Mouse (Mus musculus) heart, adult 2 months (tissue): Measurements from ENCODE around the gene Tuba1b. TPM values are rescaled to one million over a fixed set of nuclear protein-coding genes. Genes with fewer than 3 reads are reported as not detected.

Source experiments
- DNase-seq, 2 experiments: peaks; one replicate each; pipeline ENCODE4 v3.0.0; 2021
- H3K27ac ChIP-seq: fragments of 200-600 bp; 2 replicates; pipeline ENCODE4 v1.8.1; 2022
- H3K27me3 ChIP-seq: fragments of 200-500 bp; 2 replicates; pipeline ENCODE4 v1.6.1; 2012; ENCODE audit warnings: mild to moderate bottlenecking, low read length, inconsistent platforms, mixed read lengths; ENCODE audit not compliant: control insufficient read depth, insufficient read depth
- H3K36me3 ChIP-seq: fragments of 200-500 bp; 2 replicates; pipeline ENCODE4 v1.6.1; 2012; ENCODE audit warnings: low read length, inconsistent platforms; ENCODE audit not compliant: control insufficient read depth, insufficient read depth
- H3K4me1 ChIP-seq: fragments of 200-500 bp; 2 replicates; pipeline ENCODE4 v1.6.1; 2011; ENCODE audit warnings: low read length; ENCODE audit not compliant: control insufficient read depth, insufficient read depth
- H3K4me3 ChIP-seq: fragments of 200-600 bp; 2 replicates; pipeline ENCODE4 v1.8.1; 2022
- H3K79me2 ChIP-seq: fragments of 200-500 bp; replicated peaks from 2 replicates; pipeline ENCODE4 v1.6.1; 2012; ENCODE audit warnings: mild to moderate bottlenecking, inconsistent platforms, low read length, moderate library complexity, mixed read lengths; ENCODE audit not compliant: control insufficient read depth, insufficient read depth
- H3K9ac ChIP-seq: fragments of 200-500 bp; 2 replicates; pipeline ENCODE4 v1.6.1; 2012; ENCODE audit warnings: low read depth, mild to moderate bottlenecking, control low read depth, inconsistent platforms, low read length, mixed read lengths
- CTCF ChIP-seq: fragments of 200-600 bp; IDR thresholded peaks from 2 replicates; pipeline ENCODE4 v1.8.1; 2022; ENCODE audit warnings: antibody characterized with exemption, mild to moderate bottlenecking, moderate library complexity
- EP300 ChIP-seq: fragments of 200-500 bp; IDR thresholded peaks from 2 replicates; pipeline ENCODE4 v1.6.1; 2011; ENCODE audit warnings: low read depth, low read length, control low read depth; ENCODE audit not compliant: insufficient read depth
- POLR2A ChIP-seq: fragments of 200-500 bp; IDR thresholded peaks from 2 replicates; pipeline ENCODE4 v1.6.1; 2011; ENCODE audit warnings: mild to moderate bottlenecking, low read depth, low read length, control low read depth; ENCODE audit not compliant: insufficient read depth
- WGBS: fragments of 180-500 bp; shearing (Covaris S2); methylation state at CpG from one replicate; pipeline ENCODE4 v1.1.7; 2018; 5-methylcytosine and 5-hydroxymethylcytosine counted together
- intact Hi-C: fragments of 180-260 bp; cut with DNase I; formaldehyde crosslinking; loops from one replicate; pipeline ENCODE4 v1.15.1; 2025
- polyA plus RNA-seq: library from polyadenylated mRNA; depleted of rRNA; stranded (reverse); fragments of >200 nt; gene quantifications from 2 replicates; pipeline ENCODE4 v1.2.3, GENCODE M21; 2012
- total RNA-seq, 2 experiments: library from RNA; stranded (reverse); gene quantifications; 2 replicates each; pipeline ENCODE4 v1.2.3; 2021

Tuba1b gene
- total and polyA plus RNA-seq, 3 experiments, result 129 to 534 (median 144) TPM

DNA sequence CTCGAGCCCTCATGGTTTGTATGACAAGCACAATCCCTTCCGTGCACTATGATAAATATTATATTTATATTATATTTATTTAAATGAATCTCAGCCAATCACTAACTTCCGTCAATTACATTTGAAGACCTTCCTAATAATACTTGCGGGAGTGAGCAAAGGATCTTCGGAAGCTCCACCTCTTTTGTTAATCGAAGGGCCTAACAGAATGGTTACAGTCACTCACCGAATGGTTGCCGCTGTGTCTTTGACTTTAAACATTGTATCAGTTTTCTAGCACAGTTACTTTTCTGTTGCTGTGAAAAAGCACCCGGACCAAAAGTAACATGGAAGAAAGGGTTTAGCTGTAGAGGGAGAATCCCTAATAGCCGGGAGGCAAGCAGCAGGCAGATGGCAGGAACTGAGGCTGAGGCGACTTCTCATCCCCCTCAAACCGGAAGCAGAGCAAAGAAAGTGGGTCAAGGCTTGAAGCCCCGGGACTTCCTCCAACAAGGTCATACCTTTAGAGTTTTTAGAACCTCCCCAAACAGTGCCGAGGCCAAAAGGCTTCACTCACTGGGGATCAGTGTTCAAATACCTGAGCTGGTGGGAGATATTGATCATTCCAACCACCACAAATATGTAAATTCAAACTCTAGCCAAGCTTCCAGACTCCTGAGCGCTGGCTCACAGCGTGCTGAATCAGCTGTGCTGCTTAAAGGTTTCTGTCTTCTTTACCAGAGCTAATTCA, 35.2 kb upstream of the Tuba1b start:
- Histone ChIP-seq H3K4me3 (no peak overlapping the region), H3K36me3 (no peaks in the 10 kb centered on the region; the same call in 1 of the 2 replicates), H3K27ac (peak overlapping the region; percentile 38), H3K4me1 (peaks cover 7% of the 10 kb centered on the region), H3K9ac (no peak overlapping the region), H3K27me3 (no peaks in the 10 kb centered on the region), H3K79me2 (no peaks in the 10 kb centered on the region)
- WGBS, result 43% methylated on average over 16 of the region's 16 CpGs
- TF ChIP-seq POLR2A, result no peak
- no peak for TF ChIP-seq EP300
- intact Hi-C loops, result no loop called here
- peak in 1 of 2 experiments; percentile 30 for DNase-seq

DNA sequence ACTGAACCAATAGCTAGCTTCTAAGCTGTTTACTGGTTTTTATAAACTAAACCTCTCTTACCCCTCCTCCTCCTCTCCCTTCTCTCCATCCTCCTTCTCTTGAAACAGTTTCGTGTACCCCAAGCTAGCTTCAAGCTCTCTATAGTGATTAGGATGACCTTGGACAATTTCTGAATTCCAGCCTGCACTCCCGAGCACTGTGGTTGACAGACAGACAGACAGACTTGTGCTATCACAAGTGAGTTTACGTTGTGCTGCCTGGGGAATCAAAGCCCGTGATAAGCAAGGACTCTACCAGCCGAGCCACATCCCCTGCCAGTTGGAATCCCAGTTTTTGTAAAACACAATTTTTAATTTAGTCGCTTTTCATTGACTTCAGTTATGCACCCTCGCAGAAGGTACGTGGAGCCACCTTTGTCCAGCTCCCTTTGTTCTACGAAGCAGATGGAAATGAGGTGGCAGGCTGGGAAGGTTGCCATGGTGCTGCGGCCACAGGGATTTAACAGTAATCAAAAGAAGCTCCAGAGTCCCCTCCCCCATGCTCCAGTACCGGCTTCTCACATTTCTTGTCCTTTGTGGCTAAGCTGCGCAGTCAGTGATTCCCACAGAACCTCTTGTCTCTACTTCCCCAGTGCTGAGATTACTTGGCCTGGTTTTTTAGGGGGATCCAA, 34.5 kb upstream of the Tuba1b start:
- no peaks in the 10 kb centered on the region for H3K79me2 ChIP-seq
- H3K27me3 ChIP-seq, result no peaks in the 10 kb centered on the region
- WGBS, result 34% methylated on average over 12 of the region's 12 CpGs
- H3K4me3 ChIP-seq, result no peak overlapping the region
- peaks cover 7% of the 10 kb centered on the region for H3K4me1 ChIP-seq
- TF ChIP-seq POLR2A (no peak), CTCF (no peak), EP300 (no peak)
- H3K9ac ChIP-seq, result no peak overlapping the region
- H3K27ac ChIP-seq, result no peak overlapping the region; the same call in 1 of the 2 replicates
- intact Hi-C loops, result no loop called here
- DNase-seq, result peak; percentile 25 to 30
- H3K36me3 ChIP-seq, result no peaks in the 10 kb centered on the region; the same call in 1 of the 2 replicates

DNA sequence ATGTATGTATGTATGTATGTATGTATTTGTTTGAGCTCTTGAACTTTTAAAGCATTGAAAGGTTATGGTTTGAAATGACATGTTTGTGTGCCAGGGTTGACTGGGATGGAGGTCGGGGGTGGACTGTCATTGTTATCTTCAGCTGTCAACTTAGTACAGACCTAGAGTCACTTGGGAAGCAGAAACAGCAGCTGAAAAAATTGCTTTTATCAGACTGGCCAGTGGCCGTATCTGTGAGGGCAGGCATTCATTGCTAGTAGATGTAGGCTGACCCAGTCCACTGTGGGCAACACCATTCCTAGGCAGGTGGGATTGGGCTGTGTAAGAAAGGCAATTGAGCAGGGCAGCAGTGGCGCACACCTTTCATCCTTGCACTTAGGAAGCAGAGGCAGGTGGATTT, 25.2 kb upstream of the Tuba1b start:
- H3K9ac ChIP-seq, result no peak overlapping the region
- H3K4me1 ChIP-seq, result no peaks in the 10 kb centered on the region
- no peak overlapping the region for H3K27ac ChIP-seq
- intact Hi-C loops, result no loop called here
- no peak overlapping the region for H3K4me3 ChIP-seq
- TF ChIP-seq POLR2A (no peak), CTCF (no peak), EP300 (no peak)
- 69% methylated on average over 3 of the region's 3 CpGs for WGBS
- H3K79me2 ChIP-seq, result no peaks in the 10 kb centered on the region
- no peaks in the 10 kb centered on the region for H3K27me3 ChIP-seq
- DNase-seq, result no peak
- H3K36me3 ChIP-seq, result no peaks in the 10 kb centered on the region

DNA sequence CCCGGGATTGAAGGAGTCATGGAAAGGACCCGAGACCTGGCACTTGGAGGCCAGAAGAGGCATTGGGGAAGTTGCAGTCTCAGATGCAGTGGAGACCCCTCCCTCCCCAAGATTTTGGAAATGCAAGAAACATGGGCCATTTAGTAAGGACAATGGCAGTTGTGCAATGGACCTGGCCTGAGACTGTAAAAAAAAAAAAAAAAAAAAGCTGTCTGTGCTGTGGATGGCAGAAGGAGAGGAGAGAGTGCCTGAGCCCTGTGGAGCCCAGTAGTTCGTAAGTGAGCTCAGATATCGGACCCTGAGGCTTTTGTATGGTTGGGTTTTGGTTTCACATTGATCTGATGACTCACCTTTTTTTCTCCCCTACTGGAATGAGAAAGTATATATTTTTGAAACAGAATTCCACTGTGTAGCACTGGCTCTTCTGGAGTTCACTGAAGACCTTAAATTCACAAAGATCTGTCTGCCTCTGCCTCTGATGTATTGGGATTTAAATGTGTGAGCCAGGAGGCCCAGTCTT, 24.6 kb upstream of the Tuba1b start:
- Histone ChIP-seq H3K27me3 (no peaks in the 10 kb centered on the region), H3K36me3 (no peaks in the 10 kb centered on the region), H3K79me2 (no peaks in the 10 kb centered on the region), H3K9ac (no peak overlapping the region), H3K4me3 (no peak overlapping the region), H3K27ac (no peak overlapping the region), H3K4me1 (peaks cover under 1% of the 10 kb centered on the region; the same call in 1 of the 2 replicates)
- intact Hi-C loops, result no loop called here
- TF ChIP-seq EP300, result no peak
- TF ChIP-seq CTCF, result no peak
- TF ChIP-seq POLR2A, result no peak
- 91% methylated on average over 4 of the region's 4 CpGs for WGBS
- no peak for DNase-seq

DNA sequence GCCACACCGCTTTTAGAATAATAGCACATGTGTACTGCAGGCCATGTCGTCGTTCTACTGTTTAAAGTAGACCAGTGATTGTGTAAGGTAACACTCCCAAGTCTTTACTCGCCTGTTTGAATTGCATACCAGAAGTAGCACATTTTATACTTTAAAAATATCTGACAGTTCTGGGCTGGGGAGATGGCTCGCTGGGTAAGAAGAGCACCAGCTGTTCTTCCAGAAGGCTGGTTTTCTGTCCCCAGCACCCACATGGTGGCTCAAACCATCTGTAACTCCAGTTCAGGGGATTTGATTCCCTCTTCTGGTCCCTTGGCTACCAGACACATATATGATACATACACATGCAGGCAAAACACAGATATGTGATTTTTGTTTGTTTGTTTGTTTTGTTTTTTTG, 23.1 kb upstream of the Tuba1b start:
- H3K9ac ChIP-seq, result no peak overlapping the region
- intact Hi-C loops, result no loop called here
- no peak overlapping the region for H3K4me3 ChIP-seq
- no peaks in the 10 kb centered on the region for H3K36me3 ChIP-seq
- 83% methylated on average over 5 of the region's 5 CpGs for WGBS
- no peak overlapping the region for H3K27ac ChIP-seq
- no peak for TF ChIP-seq EP300
- no peak for TF ChIP-seq CTCF
- no peak for TF ChIP-seq POLR2A
- DNase-seq, result no peak
- H3K79me2 ChIP-seq, result no peaks in the 10 kb centered on the region
- H3K27me3 ChIP-seq, result no peaks in the 10 kb centered on the region
- peaks cover 1% of the 10 kb centered on the region; the same call in 1 of the 2 replicates for H3K4me1 ChIP-seq

DNA sequence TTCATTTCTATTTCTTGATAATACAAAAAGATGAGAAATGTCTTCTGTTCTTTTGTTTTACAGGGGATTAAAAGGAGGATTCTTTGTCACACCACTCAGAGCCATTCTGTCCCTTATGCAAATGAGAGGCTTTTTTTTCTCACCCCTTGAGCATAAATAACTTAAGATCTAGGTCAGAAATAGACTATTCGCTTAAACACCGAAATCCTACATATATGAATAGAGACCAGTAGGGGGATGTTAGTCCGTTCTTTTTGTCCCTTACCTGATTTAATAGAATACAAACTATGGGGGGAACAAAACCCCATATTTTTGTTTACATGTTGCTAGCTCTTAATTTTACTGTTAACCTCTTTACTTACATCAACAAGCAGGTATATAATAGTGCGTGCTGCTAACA, 21.6 kb upstream of the Tuba1b start:
- H3K4me1 ChIP-seq, result peaks cover 5% of the 10 kb centered on the region
- H3K36me3 ChIP-seq, result no peaks in the 10 kb centered on the region
- no peaks in the 10 kb centered on the region for H3K79me2 ChIP-seq
- no peaks in the 10 kb centered on the region for H3K27me3 ChIP-seq
- H3K27ac ChIP-seq, result no peak overlapping the region
- TF ChIP-seq EP300, result no peak
- no peak for TF ChIP-seq CTCF
- no peak for TF ChIP-seq POLR2A
- no peak overlapping the region for H3K4me3 ChIP-seq
- H3K9ac ChIP-seq, result no peak overlapping the region
- intact Hi-C loops, result no loop called here
- 96% methylated on average over 4 of the region's 4 CpGs for WGBS
- no peak for DNase-seq
